Mouse (Mus musculus): Measurements from ENCODE around the gene Pitpnb. TPM values are rescaled to one million over a fixed set of nuclear protein-coding genes. Genes with fewer than 3 reads are reported as not detected.

Gene Pitpnb
- total and polyA plus RNA-seq, 2 experiments from 2014 or later, result 9.4 to 78.9 TPM

GRCm38 (mm10) chr5:111313833-111314232 is 16.7 kb upstream of the Pitpnb start:
- WGBS, result 86% methylated on average over 9 of the region's 9 CpGs
- DNase-seq (ENCODE audit: low spot score), result no peak
- no peaks in the 10 kb centered on the region for H3K27me3 ChIP-seq (ENCODE audit: insufficient read depth, low read length)
- no peak overlapping the region for H3K4me3 ChIP-seq (ENCODE audit: low read depth, low read length)
- H3K9ac ChIP-seq (replicated peaks; ENCODE audit: low read length, poor library complexity, severe bottlenecking), result no peak overlapping the region
- no peak overlapping the region for H3K4me2 ChIP-seq (ENCODE audit: low read depth, low read length, poor library complexity, severe bottlenecking)
- H3K4me1 ChIP-seq (ENCODE audit: insufficient read depth, low read length), result no peaks in the 10 kb centered on the region
- H3K36me3 ChIP-seq (ENCODE audit: insufficient read depth, low read length), result no peaks in the 10 kb centered on the region
- H3K27ac ChIP-seq (ENCODE audit: low read depth, low read length), result no peak overlapping the region
- H3K9me3 ChIP-seq (ENCODE audit: low read length), result no peaks in the 10 kb centered on the region
- ATAC-seq (ENCODE audit: low FRiP score), result no peak
- TF ChIP-seq CTCF (IDR thresholded peaks at IDR 0.05), result no peak

DNA sequence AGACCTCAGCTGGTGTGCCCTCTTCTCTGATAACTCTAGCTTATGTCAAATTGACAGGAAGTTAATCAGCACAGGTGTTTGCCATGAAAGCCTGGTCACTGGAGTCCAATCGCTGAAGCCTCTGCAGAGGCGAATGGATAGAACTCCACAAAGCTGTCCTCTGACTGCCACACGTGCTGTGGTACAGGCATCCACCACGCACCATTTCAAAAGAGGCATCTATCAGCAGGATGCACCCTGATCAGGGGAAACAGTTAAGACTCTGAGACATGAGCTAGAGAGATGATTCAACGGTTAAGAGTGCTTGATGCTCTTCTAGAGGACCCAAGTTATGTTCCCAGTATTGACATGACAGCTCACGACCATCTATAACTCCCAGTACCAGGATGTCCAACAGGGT is 15.5 kb upstream of the Pitpnb start:
- no peak for DNase-seq (ENCODE audit: low spot score)
- TF ChIP-seq CTCF (IDR thresholded peaks at IDR 0.05), result no peak

DNA sequence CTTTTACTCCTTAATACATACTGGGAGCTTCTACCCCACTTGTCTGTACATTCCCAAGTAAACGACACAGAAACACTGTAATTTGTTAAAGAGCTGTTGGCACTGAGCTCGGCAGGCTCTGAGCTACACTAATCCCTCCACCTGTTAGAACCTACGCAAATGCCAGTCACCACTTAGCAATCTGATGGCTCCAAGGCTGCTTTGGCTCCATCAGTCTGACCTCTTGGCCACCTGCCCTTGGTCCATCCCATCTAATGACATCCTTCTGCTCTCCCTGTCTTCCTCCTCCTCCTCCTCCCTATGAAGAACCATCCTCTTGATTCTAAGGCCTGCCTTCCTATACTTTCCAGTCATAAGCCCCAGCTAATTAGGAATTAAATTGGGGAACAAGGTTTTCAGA is 13.0 kb upstream of the Pitpnb start:
- 81% methylated on average over 3 of the region's 3 CpGs for WGBS
- Histone ChIP-seq H3K9me3 (ENCODE audit: low read length) (no peaks in the 10 kb centered on the region), H3K4me1 (ENCODE audit: insufficient read depth, low read length) (no peaks in the 10 kb centered on the region), H3K27ac (ENCODE audit: low read depth, low read length) (no peak overlapping the region), H3K27me3 (ENCODE audit: insufficient read depth, low read length) (no peaks in the 10 kb centered on the region), H3K9ac (replicated peaks; ENCODE audit: low read length, poor library complexity, severe bottlenecking) (no peak overlapping the region), H3K36me3 (ENCODE audit: insufficient read depth, low read length) (no peaks in the 10 kb centered on the region), H3K4me2 (ENCODE audit: low read depth, low read length, poor library complexity, severe bottlenecking) (no peak overlapping the region), H3K4me3 (ENCODE audit: low read depth, low read length) (no peak overlapping the region)
- no peak for TF ChIP-seq CTCF (IDR thresholded peaks at IDR 0.05)
- ATAC-seq (ENCODE audit: low FRiP score) (no peak), DNase-seq (ENCODE audit: low spot score) (no peak)

More for the DNA sequence above, 15.5 kb upstream of the Pitpnb start:
- Histone ChIP-seq H3K27ac (ENCODE audit: low read depth, low read length) (no peak overlapping the region), H3K9ac (replicated peaks; ENCODE audit: low read length, poor library complexity, severe bottlenecking) (no peak overlapping the region), H3K36me3 (ENCODE audit: insufficient read depth, low read length) (no peaks in the 10 kb centered on the region), H3K4me1 (ENCODE audit: insufficient read depth, low read length) (no peaks in the 10 kb centered on the region), H3K27me3 (ENCODE audit: insufficient read depth, low read length) (no peaks in the 10 kb centered on the region), H3K9me3 (ENCODE audit: low read length) (no peaks in the 10 kb centered on the region), H3K4me2 (ENCODE audit: low read depth, low read length, poor library complexity, severe bottlenecking) (no peak overlapping the region), H3K4me3 (ENCODE audit: low read depth, low read length) (no peak overlapping the region)
- ATAC-seq (ENCODE audit: low FRiP score), result no peak
- 88% methylated on average over 6 of the region's 6 CpGs for WGBS

GRCm38 (mm10) chr5:111318946-111319345 is 11.6 kb upstream of the Pitpnb start:
- no peak overlapping the region for H3K4me3 ChIP-seq (ENCODE audit: low read depth, low read length)
- 63% methylated on average over 1 of the region's 1 CpGs for whole genome bisulfite sequencing
- H3K9ac ChIP-seq (replicated peaks; ENCODE audit: low read length, poor library complexity, severe bottlenecking), result no peak overlapping the region
- TF ChIP-seq CTCF (IDR thresholded peaks at IDR 0.05), result no peak
- ATAC-seq (ENCODE audit: low FRiP score) (no peak), DNase-seq (ENCODE audit: low spot score) (no peak)
- no peaks in the 10 kb centered on the region for H3K36me3 ChIP-seq (ENCODE audit: insufficient read depth, low read length)
- H3K27ac ChIP-seq (ENCODE audit: low read depth, low read length), result no peak overlapping the region
- H3K27me3 ChIP-seq (ENCODE audit: insufficient read depth, low read length), result no peaks in the 10 kb centered on the region
- no peak overlapping the region for H3K4me2 ChIP-seq (ENCODE audit: low read depth, low read length, poor library complexity, severe bottlenecking)
- no peaks in the 10 kb centered on the region for H3K9me3 ChIP-seq (ENCODE audit: low read length)
- H3K4me1 ChIP-seq (ENCODE audit: insufficient read depth, low read length), result no peaks in the 10 kb centered on the region

- 0 out of 2 replicates have a peak, but pooled peaks cover 3% of the 10 kb centered on the region for H3K4me1 ChIP-seq (ENCODE audit: insufficient read depth, low read length)
- ATAC-seq (ENCODE audit: low FRiP score) (no peak), DNase-seq (ENCODE audit: low spot score) (no peak)
- no peaks in the 10 kb centered on the region for H3K36me3 ChIP-seq (ENCODE audit: insufficient read depth, low read length)
- no peaks in the 10 kb centered on the region for H3K9me3 ChIP-seq (ENCODE audit: low read length)
- no peak overlapping the region for H3K4me2 ChIP-seq (ENCODE audit: low read depth, low read length, poor library complexity, severe bottlenecking)
- no peak overlapping the region for H3K27ac ChIP-seq (ENCODE audit: low read depth, low read length)
- no peak overlapping the region for H3K4me3 ChIP-seq (ENCODE audit: low read depth, low read length)
- 30% methylated on average over 1 of the region's 1 CpGs for WGBS
- H3K27me3 ChIP-seq (ENCODE audit: insufficient read depth, low read length), result no peaks in the 10 kb centered on the region
- TF ChIP-seq CTCF (IDR thresholded peaks at IDR 0.05), result no peak
- H3K9ac ChIP-seq (replicated peaks; ENCODE audit: low read length, poor library complexity, severe bottlenecking), result no peak overlapping the region
These were observed 4.8 kb upstream of the Pitpnb start for GRCm38 (mm10) chr5:111325813-111326212.

DNA sequence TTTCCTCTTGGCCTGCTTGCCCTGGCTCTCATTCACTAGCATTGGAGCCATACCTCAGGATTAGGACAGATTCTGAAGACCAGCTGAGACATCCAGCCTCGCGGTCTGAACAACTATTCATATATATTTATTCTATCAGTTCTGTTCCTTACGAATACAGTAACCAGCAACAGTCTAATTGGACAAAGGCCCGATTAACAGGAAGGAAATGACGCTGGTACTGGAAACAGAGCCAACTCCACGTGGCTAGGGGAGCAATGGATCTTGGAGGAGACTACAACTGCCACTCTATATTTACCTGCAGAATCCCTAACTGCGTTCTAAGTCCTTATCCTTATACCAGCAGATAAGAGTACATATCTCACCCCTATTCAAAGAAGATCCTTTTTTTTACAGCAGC is 3.1 kb upstream of the Pitpnb start:
- Histone ChIP-seq H3K4me3 (ENCODE audit: low read depth, low read length) (no peak overlapping the region), H3K9me3 (ENCODE audit: low read length) (no peaks in the 10 kb centered on the region), H3K4me2 (ENCODE audit: low read depth, low read length, poor library complexity, severe bottlenecking) (no peak overlapping the region), H3K36me3 (ENCODE audit: insufficient read depth, low read length) (no peaks in the 10 kb centered on the region), H3K9ac (replicated peaks; ENCODE audit: low read length, poor library complexity, severe bottlenecking) (no peak overlapping the region), H3K27me3 (ENCODE audit: insufficient read depth, low read length) (no peaks in the 10 kb centered on the region), H3K4me1 (ENCODE audit: insufficient read depth, low read length) (peaks cover 6% of the 10 kb centered on the region; the same call in 1 of the 2 replicates), H3K27ac (ENCODE audit: low read depth, low read length) (no peak overlapping the region)
- no peak for TF ChIP-seq CTCF (IDR thresholded peaks at IDR 0.05)
- DNase-seq (ENCODE audit: low spot score), result no peak
- WGBS, result 88% methylated on average over 7 of the region's 7 CpGs
- ATAC-seq (ENCODE audit: low FRiP score), result no peak
